Mouse (Mus musculus): ENCODE data around the gene Cntnap2. TPM values are rescaled to one million over a fixed set of nuclear protein-coding genes. Genes with fewer than 3 reads are reported as not detected.

The Cntnap2 gene
- total and polyA plus RNA-seq, 3 experiments, result 0.30 to 0.79 (median 0.44) TPM

GRCm38 (mm10) chr6:47044385-47045200, 1985.4 kb downstream of the Cntnap2 start:
- Histone ChIP-seq H3K4me1 (ENCODE audit: control insufficient read depth in 1 of 2, insufficient read depth in 2 of 2) (no peaks in the 10 kb centered on the region), H3K4me2 (ENCODE audit: insufficient read depth, low read depth, poor library complexity, severe bottlenecking) (no peak overlapping the region), H3K4me3 (replicated peaks in 1 of 3; ENCODE audit: low read depth in 2 of 3, low read length in 2 of 3, poor library complexity in 1 of 3) (no peak overlapping the region), H3K9ac (ENCODE audit: insufficient read depth, low read depth) (no peak overlapping the region), H3K27me3 (replicated peaks) (no peaks in the 10 kb centered on the region), H3K79me2 (replicated peaks; ENCODE audit: control insufficient read depth, extremely low read depth, insufficient read depth, poor library complexity, severe bottlenecking) (no peaks in the 10 kb centered on the region), H3K27ac (ENCODE audit: insufficient read depth, low read depth) (no peak overlapping the region), H3K36me3 (replicated peaks in 1 of 2; ENCODE audit: control insufficient read depth in 1 of 2, insufficient read depth in 1 of 2, low read length in 1 of 2) (no peaks in the 10 kb centered on the region), H3K9me3 (replicated peaks; ENCODE audit: low read length) (no peaks in the 10 kb centered on the region)
- DNase-seq (ENCODE audit: extremely low read depth), result no peak
- TF ChIP-seq MXI1 (IDR thresholded peaks at IDR 0.05; ENCODE audit: low read depth, low read length) (no peak), TBP (conservative IDR thresholded peaks at IDR 0.05; ENCODE audit: low read depth, low read length) (no peak), ELF1 (IDR thresholded peaks at IDR 0.05; ENCODE audit: low read depth, low read length) (no peak), RCOR1 (conservative IDR thresholded peaks at IDR 0.05; ENCODE audit: low read depth, low read length) (no peak), ZMIZ1 (IDR thresholded peaks at IDR 0.05; ENCODE audit: low read depth, low read length) (no peak), POLR2AphosphoS2 (IDR thresholded peaks at IDR 0.05; ENCODE audit: low read depth, low read length) (no peak), MAX (IDR thresholded peaks at IDR 0.05; ENCODE audit: low read length) (no peak), MEF2A (IDR thresholded peaks at IDR 0.05; ENCODE audit: borderline replicate concordance, low read depth, low read length) (no peak), UBTF (IDR thresholded peaks at IDR 0.05; ENCODE audit: low read depth, low read length) (no peak)
- in situ Hi-C loops (cut with MboI; ENCODE audit: low pct_ligation_motif_present, low pct_unique_long_range_greater_than_20kb, low sequenced_read_pairs) (no loop called here), dilution Hi-C loops (cut with MboI; ENCODE audit: extremely low pct_ligation_motif_present, extremely low pct_unique_long_range_greater_than_20kb, low sequenced_read_pairs) (no loop called here)

- no peaks in the 10 kb centered on the region for H3K4me1 ChIP-seq (ENCODE audit: control insufficient read depth in 1 of 2, insufficient read depth in 2 of 2)
- no peak for TF ChIP-seq ZMIZ1 (IDR thresholded peaks at IDR 0.05; ENCODE audit: low read depth, low read length)
- TF ChIP-seq IRF4 (IDR thresholded peaks at IDR 0.05; ENCODE audit: low read depth, low read length), result no peak
- TF ChIP-seq CTCF (conservative IDR thresholded peaks at IDR 0.05 in 1 of 2, IDR thresholded peaks at IDR 0.05 in 1 of 2; ENCODE audit: low read depth in 2 of 2, low read length in 2 of 2), result no peak
- no peak for TF ChIP-seq MEF2A (IDR thresholded peaks at IDR 0.05; ENCODE audit: borderline replicate concordance, low read depth, low read length)
- TF ChIP-seq UBTF (IDR thresholded peaks at IDR 0.05; ENCODE audit: low read depth, low read length), result no peak
- TF ChIP-seq CHD1 (IDR thresholded peaks at IDR 0.05; ENCODE audit: low read depth, low read length), result no peak
- TF ChIP-seq ETS1 (conservative IDR thresholded peaks at IDR 0.05; ENCODE audit: low read depth, low read length), result no peak
- TF ChIP-seq CHD2 (IDR thresholded peaks at IDR 0.05; ENCODE audit: low read length), result no peak
- TF ChIP-seq POLR2A (IDR thresholded peaks at IDR 0.05; ENCODE audit: low read depth, low read length), result no peak
- no peak for TF ChIP-seq TCF12 (IDR thresholded peaks at IDR 0.05; ENCODE audit: low read depth, low read length)
- no peak for TF ChIP-seq POLR2AphosphoS2 (IDR thresholded peaks at IDR 0.05; ENCODE audit: low read depth, low read length)
- TF ChIP-seq ZKSCAN1 (IDR thresholded peaks at IDR 0.05; ENCODE audit: borderline replicate concordance, low read depth, low read length), result no peak
- no peak for TF ChIP-seq EP300 (IDR thresholded peaks at IDR 0.05; ENCODE audit: low read length)
- TF ChIP-seq MAZ (IDR thresholded peaks at IDR 0.05; ENCODE audit: low read depth, low read length), result no peak
- TF ChIP-seq ZNF384 (IDR thresholded peaks at IDR 0.05; ENCODE audit: low read depth, low read length), result no peak
- no peak for TF ChIP-seq NRF1 (IDR thresholded peaks at IDR 0.05; ENCODE audit: low read depth, low read length)
- no peak for TF ChIP-seq KAT2A (IDR thresholded peaks at IDR 0.05; ENCODE audit: insufficient replicate concordance, low read length)
- no peaks in the 10 kb centered on the region for H3K27me3 ChIP-seq (replicated peaks)
- no peak for DNase-seq (ENCODE audit: extremely low read depth)
- H3K9ac ChIP-seq (ENCODE audit: insufficient read depth, low read depth), result no peak overlapping the region
- H3K27ac ChIP-seq (ENCODE audit: insufficient read depth, low read depth), result no peak overlapping the region
- H3K4me2 ChIP-seq (ENCODE audit: insufficient read depth, low read depth, poor library complexity, severe bottlenecking), result no peak overlapping the region
- dilution Hi-C loops (cut with MboI; ENCODE audit: extremely low pct_ligation_motif_present, extremely low pct_unique_long_range_greater_than_20kb, low sequenced_read_pairs), result no loop called here
- no peaks in the 10 kb centered on the region for H3K79me2 ChIP-seq (replicated peaks; ENCODE audit: control insufficient read depth, extremely low read depth, insufficient read depth, poor library complexity, severe bottlenecking)
- H3K36me3 ChIP-seq (replicated peaks in 1 of 2; ENCODE audit: control insufficient read depth in 1 of 2, insufficient read depth in 1 of 2, low read length in 1 of 2), result no peaks in the 10 kb centered on the region
- in situ Hi-C loops (cut with MboI; ENCODE audit: low pct_ligation_motif_present, low pct_unique_long_range_greater_than_20kb, low sequenced_read_pairs), result no loop called here
- no peaks in the 10 kb centered on the region for H3K9me3 ChIP-seq (replicated peaks; ENCODE audit: low read length)
- no peak overlapping the region for H3K4me3 ChIP-seq (replicated peaks in 1 of 3; ENCODE audit: low read depth in 2 of 3, low read length in 2 of 3, poor library complexity in 1 of 3)
Observed at GRCm38 (mm10) chr6:47049051-47049450, 1989.9 kb downstream of the Cntnap2 start.
